Mouse (Mus musculus): Measurements from ENCODE around the gene Lin9.

DNA sequence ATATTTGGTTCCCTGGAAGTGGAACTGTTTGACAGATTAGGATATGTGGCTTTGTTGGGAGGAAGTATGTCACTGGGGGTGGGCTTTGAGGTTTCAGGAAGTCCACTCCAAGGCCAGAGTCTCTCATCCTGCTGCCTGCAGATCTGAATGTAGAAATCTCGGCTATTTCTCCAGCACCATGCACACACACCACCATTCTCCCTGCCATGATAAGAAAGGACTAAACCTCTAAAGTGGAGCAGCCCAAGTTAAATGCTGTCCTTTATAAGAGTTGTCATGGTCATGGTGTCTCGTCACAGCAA, 33.4 kb upstream of the Lin9 start:
- TF ChIP-seq POLR2A (IDR thresholded peaks at IDR 0.05; ENCODE audit: control insufficient read depth in 1 of 2, insufficient read depth in 1 of 2, low read depth in 1 of 2, low read length in 2 of 2, poor library complexity in 1 of 2) (no peak), EP300 (IDR thresholded peaks at IDR 0.05; ENCODE audit: low read depth in 1 of 2, low read length in 2 of 2) (no peak), CTCF (IDR thresholded peaks at IDR 0.05 in 2 of 3, conservative IDR thresholded peaks at IDR 0.05 in 1 of 3; ENCODE audit: control insufficient read depth in 1 of 3, insufficient read depth in 1 of 3, low read depth in 2 of 3, low read length in 3 of 3, poor library complexity in 1 of 3, severe bottlenecking in 1 of 3) (no peak), ZKSCAN1 (IDR thresholded peaks at IDR 0.05; ENCODE audit: low read depth, low read length) (no peak), ZNF384 (IDR thresholded peaks at IDR 0.05; ENCODE audit: low read depth, low read length) (no peak)
